Mouse (Mus musculus): ENCODE data around the gene Kncn.

The Kncn gene

GRCm38 (mm10) chr4:115937061-115937976, 53.1 kb downstream of the Kncn start:
- no peak for DNase-seq (ENCODE audit: low spot score in 2 of 2)

DNA sequence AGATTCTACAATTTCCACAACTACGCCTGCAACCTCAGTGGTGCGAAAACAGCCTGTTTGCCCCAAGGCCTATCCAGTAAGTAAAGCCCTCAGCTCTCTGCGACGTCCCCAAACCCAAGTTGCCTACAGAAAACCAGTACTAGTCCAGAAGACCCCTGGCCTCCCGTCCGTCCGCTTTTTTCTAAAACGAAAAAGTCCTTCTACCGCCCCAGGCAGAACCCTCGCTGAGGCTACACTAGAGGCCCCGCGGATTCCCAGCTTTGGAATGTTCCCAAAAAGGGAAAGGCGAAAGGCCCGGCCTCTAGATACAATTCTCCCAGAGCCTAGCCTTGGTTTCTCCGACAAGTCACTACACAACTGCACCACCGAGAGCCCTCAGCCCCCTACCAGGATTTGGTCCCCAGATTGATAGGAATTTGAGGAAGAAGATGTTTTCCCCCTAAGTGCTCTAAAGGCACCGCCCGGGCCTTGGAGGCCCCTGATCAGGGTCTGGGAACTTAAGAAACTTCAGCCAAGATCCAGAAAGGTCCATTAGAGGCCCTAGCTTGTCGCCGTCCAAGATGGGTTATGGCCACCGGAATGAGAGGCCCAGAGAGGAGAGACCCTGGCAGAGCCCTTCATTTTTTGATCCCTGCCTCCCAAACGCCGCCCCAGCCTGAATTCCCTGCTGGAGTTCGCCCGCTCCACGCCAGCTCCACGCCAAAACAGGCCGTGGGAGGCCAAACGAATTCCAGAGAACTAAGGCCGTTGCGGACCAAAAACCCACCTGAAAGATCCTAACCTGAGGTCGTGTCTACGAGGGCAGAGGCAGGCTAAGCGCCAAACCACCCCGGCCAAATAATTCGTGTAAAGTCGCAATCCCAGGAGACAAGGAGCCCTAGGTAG, 54.3 kb downstream of the Kncn start:
- peak in 1 of 2 experiments; percentile 9 for DNase-seq (ENCODE audit: low spot score in 2 of 2)
